Comparison of ENCODE assay signal across 8 mouse cellular contexts in genomic region chr11:96198642-96199041, GRCm38 (mm10). TPM values are rescaled to one million over a fixed set of nuclear protein-coding genes. Genes with fewer than 3 reads are reported as not detected.
DNase-seq lines count a peak whose midpoint lies in the region.

No protein-coding gene starts in this region.

- peak; percentile 58 for DNase-seq in adrenal gland, postnatal 10 days
- DNase-seq in adrenal gland, adult 8-10 months, result no peak
- DNase-seq in layer of hippocampus, adult 11-12 months (ENCODE audit: low spot score), result peak; percentile 11
- no peak for DNase-seq in layer of hippocampus, postnatal 36 days
- peak; percentile 49 for DNase-seq in ES-CJ7 (ENCODE audit: low read depth, low spot score)
- peak; percentile 68 to 75 for DNase-seq in kidney, postnatal 4 days
- no peak for DNase-seq in frontal cortex, postnatal 14 days (ENCODE audit: low spot score in 2 of 2)
- DNase-seq in cerebellum, postnatal 36 days, result no peak

RNA-seq across cellular contexts. Expression of gene Hoxb13, which starts 4.5 kb away (rescaled TPM):
- total RNA-seq in adrenal gland, postnatal 10 days (2021), result under 1 TPM in 1 of 2 experiments, not detected in 1; 0.12 TPM
- not detected for total RNA-seq in adrenal gland, adult 8-10 months (2022)
- total RNA-seq in layer of hippocampus, postnatal 36 days (2021), result not detected

Comparison
In these comparisons a context has a peak if more than half of its experiments do, and no peak if none do; other contexts are left out.
1. DNase-seq: peak in adrenal gland, postnatal 10 days (single experiment), layer of hippocampus, adult 11-12 months (single experiment), ES-CJ7 (single experiment) and kidney, postnatal 4 days (2 of 2); none in adrenal gland, adult 8-10 months (single experiment), layer of hippocampus, postnatal 36 days (0 of 2), frontal cortex, postnatal 14 days (0 of 2) and cerebellum, postnatal 36 days (0 of 2).